Mouse (Mus musculus) right cerebral cortex, postnatal 10 days (tissue): ENCODE measurements around the gene Ephb2.

Experiments
- DNase-seq, 2 experiments: peaks; one replicate each; pipeline ENCODE4 v3.0.0; 2021; ENCODE audit warnings: low spot score in 2 of 2

Ephb2 gene

DNA sequence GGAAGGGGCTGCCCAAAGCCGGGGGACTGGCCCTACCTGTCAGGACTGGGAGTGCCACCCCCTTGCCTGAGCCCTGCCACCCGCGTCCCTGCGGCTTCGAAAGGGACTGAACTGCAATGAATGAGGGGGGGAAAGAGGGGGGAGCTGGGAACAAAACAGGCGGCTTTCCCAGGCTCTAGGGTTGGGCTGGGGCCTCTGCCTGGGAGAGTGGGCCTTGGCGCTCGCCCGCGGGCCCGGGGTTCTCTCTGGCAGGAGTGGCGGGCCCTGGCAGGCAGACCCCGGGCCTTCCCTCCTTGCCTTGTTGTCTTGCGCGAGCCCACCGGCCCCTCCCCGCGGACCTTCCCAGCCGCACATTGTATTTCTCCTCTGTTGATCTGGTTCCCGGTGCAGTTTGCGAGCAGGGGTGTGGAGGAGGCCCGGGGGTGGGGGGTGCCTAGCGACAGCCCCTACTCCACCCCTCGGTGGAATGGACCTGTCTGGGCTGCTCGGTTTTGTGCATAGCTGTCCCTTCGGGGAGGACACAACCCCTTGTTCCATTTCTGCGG, 671 bp upstream of the Ephb2 start:
- DNase-seq = peak; percentile 62 to 65

DNA sequence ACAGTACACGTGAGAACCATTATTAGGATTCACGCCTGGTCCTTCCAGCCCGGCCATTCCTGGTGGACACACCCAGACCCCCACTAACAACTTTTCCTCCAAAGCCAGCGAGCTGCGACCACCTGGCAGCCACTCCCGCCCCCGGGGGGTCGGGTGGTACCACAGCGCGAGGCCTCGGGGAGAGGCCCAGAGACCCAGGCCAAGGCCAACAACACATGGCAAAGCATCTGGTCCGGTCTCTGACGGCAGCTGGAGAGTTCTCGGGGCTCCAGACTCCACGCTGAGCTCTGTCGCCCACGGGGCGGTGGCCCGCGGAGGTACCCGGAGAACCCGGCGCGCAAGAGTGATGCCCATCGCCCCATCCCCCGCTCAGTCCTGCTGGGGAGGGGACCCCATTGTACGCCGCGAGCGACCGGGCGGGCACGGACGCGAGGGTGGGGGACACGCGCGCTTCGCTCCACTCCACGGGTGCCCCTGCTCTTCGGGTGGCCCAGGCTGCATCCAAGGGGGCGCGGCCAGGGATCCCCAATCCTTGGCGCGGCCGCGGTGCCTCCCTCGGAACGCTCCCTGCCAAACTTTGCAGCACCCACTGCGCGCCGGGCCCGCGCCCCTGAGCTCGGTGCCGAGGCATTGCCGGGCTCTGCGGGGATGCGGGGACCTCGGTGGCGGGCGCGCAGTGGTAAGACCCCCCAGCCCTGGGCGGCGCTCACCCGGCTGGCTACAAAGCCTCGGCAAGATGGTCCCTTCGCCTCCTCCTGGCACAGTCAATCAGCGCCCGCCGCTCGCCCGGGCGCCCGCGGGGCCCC, 770 bp downstream of the Ephb2 start:
- DNase-seq = peak in 1 of 2 experiments; percentile 61

DNA sequence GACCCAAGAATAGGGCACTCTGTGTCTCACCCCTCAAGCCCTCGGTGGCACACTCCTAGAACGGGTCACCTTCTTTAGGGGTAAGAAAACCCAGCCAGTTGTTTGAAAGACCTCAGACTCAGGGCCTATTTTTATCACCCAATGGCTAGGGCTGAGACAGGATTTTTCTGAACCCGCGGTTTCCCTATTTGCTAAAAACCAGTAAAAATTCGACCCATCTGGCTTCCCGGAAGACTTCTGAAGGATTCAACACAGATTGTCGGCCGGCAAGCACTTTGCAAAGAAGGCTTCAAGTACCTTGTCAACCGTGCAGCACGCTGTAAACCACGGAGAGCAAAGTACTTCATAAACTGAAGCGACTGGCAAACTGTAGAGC, 1.4 kb downstream of the Ephb2 start:
- peak in 1 of 2 experiments; percentile 17 for DNase-seq

DNA sequence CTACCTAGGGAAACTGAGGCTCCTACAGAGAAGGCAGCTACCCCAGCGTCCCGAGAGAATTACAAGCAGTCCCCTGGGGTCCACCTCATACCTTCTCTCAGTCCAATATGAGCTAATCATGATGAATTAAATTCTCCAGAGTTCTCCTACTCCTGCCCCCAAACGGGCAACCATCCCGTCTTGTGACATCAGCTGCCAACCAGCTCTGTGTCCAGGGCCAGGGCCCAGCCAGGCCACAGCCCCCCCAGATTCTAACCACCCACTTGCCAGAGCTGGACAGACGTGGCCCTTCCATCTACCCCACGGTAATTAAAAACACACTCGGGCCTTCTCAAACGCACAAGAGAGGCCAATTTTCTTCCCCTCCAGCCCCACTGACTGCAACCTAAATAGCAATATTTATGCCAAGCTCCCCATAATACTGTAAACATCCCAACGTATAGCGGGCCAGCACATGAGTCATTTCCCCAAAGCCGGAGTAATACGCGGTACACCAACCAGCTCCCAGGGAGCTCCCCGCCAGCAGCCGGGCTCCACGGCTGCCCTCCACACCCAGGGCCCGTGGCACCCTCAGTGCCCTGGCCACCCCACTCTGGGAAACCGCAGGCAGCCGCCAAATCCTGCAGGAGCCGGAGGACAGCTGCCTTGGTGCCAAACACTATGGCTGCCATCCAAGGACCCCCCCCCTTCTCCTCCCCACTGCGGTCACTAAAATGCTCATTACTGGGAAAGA, 2.0 kb downstream of the Ephb2 start:
- peak in 1 of 2 experiments; percentile 38 for DNase-seq

DNA sequence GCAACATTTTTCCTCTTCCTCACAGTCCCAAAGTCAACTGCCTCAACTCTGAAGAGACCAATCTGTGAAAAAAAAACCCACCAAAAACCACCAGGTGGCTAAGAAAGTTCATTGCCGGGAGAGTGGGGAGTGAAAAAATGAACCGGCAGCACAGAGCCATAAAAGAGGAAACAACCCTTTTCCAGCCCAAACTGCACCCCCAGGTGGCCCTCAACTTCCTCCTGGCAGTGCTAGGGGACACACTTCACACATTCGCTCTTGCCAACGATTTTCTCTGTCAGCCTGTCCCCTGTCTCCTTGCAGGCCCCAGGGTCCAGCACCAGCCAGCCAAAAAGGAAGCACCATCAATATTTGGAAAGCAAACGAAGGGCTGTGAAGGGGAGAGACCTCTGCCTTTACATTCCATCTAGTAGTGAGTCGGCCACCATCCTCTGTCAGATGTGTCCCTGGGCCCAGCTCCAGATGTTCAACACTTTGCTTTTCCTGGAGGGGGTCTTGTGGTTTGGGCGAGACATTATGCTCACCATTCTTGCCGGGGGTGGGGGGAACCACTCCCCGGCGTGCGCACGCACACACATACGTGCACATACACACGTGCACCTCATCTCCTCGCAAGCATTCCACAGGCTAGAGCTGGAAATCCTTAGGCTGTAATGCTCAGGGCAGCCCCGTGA, 3.1 kb downstream of the Ephb2 start:
- DNase-seq = no peak

DNA sequence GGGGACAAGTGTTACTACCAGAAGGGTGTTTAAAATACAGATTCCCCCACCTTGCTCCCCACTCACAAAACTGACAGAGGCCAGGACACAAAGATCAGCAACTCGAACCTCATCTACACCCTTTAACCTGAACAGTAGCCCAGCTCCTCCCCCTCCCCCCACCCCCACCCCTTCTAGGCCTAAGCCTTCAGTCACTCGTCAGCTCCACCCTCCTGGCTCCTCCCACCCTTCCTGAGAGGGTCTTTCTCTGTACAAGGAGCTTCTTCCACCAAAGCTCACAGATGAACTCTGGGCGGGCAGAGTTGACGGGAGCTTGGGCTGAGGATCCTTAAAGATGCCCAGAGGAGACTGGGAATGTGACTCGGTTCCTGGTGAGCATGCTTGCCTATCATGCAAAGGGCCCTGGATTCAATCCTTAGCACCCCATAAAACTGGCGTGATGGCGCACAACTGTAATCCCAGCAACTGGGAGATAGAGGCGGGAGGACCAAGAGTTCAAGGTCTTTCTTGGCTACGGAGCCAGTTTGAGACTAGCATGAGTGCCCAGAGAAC, 5.4 kb downstream of the Ephb2 start:
- no peak for DNase-seq

DNA sequence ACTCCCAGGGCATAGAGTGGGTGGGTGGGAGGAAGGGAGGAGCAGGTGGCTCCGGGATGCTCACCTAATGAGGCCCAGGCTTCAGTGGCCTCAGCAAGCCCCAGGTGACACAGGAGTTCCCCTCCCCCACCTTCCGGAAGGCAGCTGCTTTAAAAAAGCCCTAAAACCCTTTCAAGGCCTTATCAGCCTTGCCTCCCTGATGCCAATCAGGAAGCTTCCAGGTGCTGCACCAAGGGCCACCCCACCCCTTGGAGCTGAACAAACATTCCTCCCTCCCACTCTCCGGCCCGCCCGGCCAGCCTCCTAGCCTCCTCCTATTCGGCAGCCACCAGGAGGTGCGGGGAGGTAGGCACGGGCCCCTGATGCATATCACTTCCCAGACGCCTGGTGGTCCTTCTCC, 6.0 kb downstream of the Ephb2 start:
- no peak for DNase-seq

DNA sequence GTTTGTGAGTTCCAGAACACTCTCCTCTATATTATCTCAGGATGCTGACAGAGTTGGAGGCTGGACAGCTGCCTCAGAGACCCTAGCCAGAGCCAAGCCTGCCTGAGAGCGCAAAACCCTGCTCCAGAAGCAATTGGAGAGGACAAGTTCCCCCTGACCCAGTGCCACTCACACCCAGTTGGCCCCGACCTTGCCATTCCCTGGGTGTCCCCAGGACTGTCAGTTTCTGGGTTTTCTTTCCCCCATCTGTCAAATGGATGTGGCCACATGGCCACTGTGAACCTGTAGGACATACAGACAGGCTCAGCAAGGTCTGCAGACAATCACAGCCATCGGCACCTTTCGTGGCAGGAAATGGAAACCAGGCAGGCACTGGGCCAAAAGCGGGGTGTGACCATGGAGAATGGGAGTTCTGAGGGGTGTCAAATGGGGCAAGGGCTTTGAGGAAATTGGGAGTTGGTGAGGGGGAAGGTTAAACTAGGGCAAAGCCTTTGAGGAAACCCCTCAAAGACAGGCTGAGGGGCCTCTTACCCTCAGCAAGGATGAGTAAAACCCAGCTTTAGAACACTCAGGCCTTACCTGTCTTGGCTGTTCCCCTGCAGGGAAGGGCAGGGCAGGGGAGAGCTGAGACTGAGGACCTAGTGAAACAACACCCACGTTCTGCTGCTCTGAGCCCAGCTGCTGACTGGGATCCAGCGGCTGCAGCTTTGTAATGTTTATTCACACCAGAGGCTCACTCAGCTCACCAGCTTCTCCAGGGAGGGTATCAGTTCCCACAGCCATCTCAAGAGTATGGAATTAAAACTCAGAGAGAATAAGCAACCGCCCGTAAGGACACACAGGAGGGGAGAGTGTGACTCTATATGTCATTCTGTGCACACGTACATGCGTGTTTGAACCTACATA, 6.9 kb downstream of the Ephb2 start:
- no peak for DNase-seq

DNA sequence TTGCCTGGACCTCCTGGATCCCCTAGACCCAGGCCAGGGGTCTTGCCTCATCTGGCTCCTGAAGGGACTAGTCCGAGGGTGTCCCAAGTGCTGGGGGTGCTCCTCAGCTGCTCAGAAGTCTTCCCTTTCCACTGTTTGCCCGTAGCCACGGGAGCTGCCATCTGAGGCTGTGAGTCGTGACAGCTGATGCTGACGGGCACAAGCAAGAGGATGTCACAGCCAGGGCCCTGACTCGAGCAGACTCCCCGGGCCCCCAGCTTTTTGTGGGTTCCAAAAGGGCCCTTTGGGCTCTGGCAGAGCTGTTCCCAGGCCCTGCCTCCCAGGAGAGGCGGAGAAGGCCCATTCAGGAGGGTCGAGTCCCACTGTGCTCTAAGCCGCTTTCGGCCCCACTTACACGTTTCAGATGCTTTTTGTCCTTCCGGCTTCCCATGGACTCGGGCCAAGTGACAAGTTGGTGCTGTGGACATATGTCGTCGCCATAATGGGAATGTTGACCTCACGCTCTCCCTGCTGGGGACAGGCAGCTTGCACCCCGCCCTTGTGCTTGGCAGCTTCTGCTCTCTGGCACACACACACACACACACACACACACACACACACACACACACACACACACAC, 10.7 kb downstream of the Ephb2 start:
- peak in 1 of 2 experiments; percentile 53 for DNase-seq

DNA sequence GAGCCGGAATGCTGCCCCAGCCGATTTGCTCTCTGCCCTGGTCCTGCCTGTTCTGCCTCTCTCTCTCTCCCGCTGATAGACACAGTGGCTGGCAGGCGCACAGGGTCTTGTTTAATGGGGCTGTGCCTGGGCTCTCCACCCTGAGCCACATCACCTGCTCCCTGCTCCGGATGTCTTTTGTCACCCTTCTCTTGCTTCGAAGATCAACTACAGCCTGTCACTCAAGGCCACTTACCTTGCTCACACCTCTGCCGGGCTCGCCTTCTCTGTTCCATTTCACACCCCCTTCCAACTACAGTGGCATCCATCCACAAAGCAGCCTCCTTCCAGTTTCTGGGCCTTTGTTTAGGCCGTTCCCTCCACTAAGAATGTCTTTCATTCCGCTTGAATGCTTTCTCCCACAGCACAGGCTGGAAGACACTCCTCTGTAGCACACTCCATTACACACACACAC, 15.7 kb downstream of the Ephb2 start:
- no peak for DNase-seq

DNA sequence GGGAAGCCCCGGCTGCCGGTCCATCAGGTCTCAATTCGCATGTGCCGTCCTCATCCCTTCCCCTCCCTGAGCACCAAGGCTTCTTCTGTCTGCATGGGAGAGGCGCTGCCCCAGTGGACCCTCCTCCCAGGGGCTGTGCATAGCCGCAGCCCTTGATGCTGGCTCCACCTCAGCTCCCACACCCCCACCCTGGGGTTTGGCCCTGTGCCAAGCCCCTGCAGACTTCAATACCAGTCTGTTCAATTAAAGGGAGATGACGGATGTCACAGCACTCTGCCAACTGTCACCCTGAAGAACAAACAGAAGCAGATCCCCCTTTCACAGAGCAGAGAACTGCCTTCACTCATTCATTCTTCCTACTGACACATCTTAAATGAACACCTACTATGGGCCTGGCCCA, 19.1 kb downstream of the Ephb2 start:
- DNase-seq = peak; percentile 75 to 79

DNA sequence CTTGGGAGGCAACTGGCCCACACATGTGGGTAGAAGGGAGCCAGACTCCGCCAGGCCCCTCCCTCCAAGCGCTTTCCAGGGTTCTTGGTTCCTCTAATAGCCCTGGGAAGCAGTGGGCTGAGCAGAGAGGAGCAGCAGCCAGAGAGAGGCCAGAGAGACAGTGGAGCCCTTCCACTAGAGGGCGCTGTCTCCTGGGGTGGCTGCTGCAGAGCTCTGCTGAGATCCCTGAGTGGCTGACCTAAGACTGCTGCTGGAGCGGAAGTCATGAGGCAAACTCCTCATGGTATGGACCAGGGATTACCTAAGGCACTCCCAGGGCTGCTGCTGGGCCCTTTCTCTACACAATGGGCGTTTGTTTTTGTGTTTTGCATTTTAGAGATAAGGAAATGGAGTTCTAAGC, 20.4 kb downstream of the Ephb2 start:
- no peak for DNase-seq

DNA sequence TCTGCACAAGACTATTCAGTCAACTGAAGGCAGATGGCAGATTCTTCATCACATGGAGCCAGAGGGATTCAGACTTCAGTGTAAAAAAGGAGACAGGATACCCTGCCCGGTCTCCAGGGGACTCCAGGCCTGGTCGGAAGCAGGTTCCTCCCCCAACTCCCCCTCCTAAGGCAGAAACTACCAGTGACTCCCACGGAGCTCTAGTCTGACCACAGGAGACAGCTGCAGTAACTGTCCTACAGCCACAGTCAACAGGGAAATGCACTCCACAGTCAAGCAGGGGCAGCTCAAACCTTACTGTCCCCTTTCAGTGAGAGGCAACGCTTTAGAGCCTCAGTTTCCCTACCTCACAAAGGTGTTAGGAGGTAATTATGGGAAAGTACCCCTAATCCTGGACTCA, 23.2 kb downstream of the Ephb2 start:
- DNase-seq = no peak

DNA sequence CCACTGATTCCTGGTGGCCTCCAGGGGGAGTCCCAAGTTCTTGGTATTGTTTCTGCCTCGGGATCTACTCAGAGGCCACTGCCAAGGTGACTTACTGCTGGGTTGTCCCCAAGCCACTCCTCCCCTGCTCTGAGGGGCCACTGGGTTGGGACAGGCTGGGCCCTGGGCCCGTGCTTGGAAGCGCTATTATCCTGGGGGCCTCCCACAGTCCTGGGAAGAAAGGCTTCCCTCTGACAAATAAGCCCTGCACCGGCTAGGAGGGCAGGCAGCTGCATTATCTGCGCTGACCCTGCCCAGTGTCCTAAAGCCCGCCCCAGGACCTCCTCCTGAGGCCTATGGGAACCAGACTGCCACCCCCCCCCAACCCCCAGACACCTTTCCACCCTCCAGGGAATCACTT, 24.2 kb downstream of the Ephb2 start:
- no peak for DNase-seq

DNA sequence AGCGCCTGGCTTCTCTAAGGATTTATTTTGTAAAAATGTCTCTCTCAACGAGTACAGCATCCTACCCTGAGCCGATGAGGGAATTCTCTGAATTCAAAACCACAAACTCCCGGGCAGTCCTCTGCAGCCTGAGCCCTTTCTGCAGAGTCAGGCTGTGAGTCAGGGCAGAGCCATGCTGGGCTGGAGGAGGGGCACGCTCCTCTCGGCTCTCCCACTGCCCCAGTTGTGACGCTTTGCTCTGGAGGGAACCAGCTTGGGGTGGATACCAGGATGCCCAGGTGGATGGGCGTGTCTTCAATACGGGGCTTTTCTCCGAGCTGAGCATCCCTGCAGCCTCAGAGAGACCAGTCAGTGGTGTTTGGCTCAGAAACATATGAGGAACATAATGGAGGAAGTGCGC, 27.3 kb downstream of the Ephb2 start:
- DNase-seq = no peak

DNA sequence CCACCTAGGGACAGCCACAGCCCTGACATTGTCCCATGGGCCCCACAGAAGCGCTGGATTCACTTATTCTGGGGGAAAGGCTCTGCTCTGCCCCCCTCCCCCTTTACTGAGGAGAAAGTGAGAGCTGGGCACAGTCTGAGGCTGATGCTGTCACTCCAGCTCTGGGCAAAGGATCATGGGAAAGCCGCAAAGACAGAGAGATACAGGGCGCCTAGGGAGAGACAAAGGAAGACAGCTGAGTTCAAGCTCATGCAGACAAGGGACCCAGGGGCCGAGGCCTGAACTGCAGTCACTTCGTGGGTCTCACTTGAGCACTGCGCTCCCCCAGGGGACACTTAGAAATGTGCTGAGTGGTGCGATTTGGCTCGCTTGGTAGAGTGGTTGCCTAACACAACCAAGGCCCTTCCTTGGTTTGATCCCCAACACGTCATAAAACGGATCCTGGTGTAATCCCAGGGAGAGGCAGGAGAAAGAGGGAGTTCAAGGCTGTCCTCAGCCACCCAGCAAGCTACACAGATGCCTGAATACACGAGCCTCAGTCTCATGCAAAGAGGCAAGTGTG, 28.3 kb downstream of the Ephb2 start:
- DNase-seq = no peak

DNA sequence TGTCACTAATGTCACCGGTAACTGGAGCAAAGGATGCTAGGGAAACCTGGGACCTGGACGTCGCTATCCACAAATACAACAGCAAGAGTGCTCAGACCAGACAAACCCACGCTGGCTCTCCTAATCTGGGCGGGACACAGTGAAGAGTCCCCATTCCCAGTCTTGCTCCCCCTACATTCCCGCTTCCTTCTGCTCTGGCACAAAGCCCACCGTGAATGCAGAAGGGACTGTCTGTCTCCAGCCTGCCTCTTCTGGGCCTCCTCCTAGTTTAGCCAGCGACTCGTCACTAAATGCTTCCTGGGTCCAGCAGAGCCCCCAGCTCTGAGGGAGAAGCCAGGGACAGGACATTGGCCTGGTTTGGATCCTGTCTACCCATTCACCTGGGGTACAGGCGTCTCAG, 29.5 kb downstream of the Ephb2 start:
- peak in 1 of 2 experiments; percentile 67 for DNase-seq

DNA sequence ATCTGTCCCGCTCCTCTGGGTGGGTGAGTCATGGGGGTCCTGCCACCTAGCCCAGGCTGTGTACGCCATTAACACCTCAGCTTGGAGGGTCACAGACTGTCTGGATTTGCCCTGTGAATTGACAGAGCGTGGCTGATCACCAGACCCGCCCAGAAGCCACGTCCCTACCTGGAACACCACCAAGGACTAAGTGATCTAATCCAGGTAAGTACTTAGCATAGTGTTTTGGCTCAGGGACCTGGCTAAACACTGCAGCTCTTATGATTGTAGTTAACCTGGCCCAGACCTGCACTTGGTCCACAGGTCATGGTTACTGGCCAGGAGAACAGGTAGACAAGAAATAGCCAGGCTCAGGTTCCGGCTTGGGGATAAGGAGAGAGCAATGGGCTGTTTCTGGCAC, 31.4 kb downstream of the Ephb2 start:
- DNase-seq = no peak

DNA sequence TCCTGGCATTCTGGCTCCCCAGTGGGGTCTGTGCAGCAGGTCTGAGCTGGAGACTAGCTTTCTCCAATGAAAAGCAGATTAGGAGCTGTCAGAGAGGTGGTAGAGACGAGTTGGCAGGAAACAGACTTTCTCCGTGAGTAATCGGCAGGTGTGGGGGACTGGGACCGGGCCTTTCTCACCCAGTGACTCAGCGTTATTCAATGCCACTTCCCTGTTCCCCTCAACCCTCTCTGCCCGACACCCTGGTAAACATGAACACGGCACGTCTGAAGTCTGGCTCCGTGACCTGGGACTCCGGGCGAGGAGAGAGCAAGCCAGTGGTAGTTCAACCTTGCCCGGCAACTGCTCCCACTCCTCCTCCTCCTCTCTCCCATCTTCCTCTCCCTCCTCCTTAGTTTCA, 33.3 kb downstream of the Ephb2 start:
- no peak for DNase-seq

DNA sequence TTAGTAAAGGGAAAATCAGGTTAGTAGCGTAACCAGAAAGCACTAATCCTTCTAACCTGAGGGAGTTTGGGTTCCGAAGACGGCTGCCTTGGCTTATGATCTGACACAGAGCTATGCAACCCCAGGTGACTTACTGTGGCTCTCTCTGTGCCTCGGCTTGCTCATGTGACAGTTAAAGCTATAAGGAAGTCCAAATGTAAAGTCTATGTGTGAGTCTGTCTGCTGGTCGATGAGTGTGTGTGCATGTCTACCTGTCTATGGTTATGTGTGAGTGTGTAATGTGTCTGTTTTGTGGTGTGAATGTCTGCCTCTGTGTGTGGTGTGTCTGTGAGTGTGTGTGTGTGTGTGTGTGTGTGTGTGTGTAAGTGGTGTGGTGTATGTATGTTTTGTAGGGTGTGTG, 33.8 kb downstream of the Ephb2 start:
- DNase-seq = no peak
